Mouse (Mus musculus): ENCODE results near the gene Ndufs2. TPM values are rescaled to one million over a fixed set of nuclear protein-coding genes. Genes with fewer than 3 reads are reported as not detected.

Ndufs2 gene
- polyA plus RNA-seq, 1 experiment from 2014 or later, result 279 TPM

DNA sequence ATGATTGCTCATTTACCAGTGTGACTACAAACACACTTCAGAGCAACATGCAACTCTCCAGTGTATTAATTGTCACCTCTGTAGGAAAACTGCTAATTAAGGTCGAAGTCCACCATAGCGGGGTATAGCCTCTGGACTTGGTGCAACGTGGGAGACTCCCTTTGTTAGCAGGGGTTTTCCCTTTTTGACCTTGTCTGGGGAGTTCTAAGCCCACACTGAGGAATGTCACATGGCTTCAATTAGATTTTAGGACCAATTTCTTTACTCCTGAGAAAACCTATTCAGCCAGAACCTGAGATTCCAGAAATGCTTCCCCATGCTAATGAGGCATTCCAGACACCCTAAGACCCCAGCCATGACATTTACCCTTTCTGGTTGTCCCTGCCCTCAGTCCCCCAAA is 21.0 kb downstream of the Ndufs2 start:
- H3K36me3 ChIP-seq (replicated peaks), result peaks cover 21% of the 10 kb centered on the region
- 0 out of 2 replicates have a peak overlapping the region, but pooled peaks have one; percentile 8 for H3K4me3 ChIP-seq
- peaks cover 36% of the 10 kb centered on the region for H3K4me1 ChIP-seq
- no peaks in the 10 kb centered on the region for H3K27me3 ChIP-seq (replicated peaks; ENCODE audit: low read depth, poor library complexity, severe bottlenecking)
- 24% methylated on average over 3 of the region's 3 CpGs for WGBS
- peak overlapping the region; percentile 75 for H3K27ac ChIP-seq (replicated peaks)
- H3K9me3 ChIP-seq, result no peaks in the 10 kb centered on the region
- peak; percentile 27 for DNase-seq (ENCODE audit: low spot score)

- Histone ChIP-seq H3K4me1 (peaks cover 40% of the 10 kb centered on the region), H3K36me3 (replicated peaks) (peaks cover 17% of the 10 kb centered on the region), H3K9me3 (no peaks in the 10 kb centered on the region), H3K27me3 (replicated peaks; ENCODE audit: low read depth, poor library complexity, severe bottlenecking) (no peaks in the 10 kb centered on the region), H3K4me3 (0 out of 2 replicates have a peak overlapping the region, but pooled peaks have one; percentile 8), H3K27ac (replicated peaks) (peak overlapping the region; percentile 75)
- peak; percentile 25 for DNase-seq (ENCODE audit: low spot score)
- 34% methylated on average over 6 of the region's 6 CpGs for WGBS
Measured at GRCm38 (mm10) chr1:171229750-171230149, 21.4 kb downstream of the Ndufs2 start.

GRCm38 (mm10) chr1:171227879-171228278 is 23.3 kb downstream of the Ndufs2 start:
- no peaks in the 10 kb centered on the region for H3K27me3 ChIP-seq (replicated peaks; ENCODE audit: low read depth, poor library complexity, severe bottlenecking)
- 88% methylated on average over 1 of the region's 1 CpGs for WGBS
- no peak overlapping the region for H3K27ac ChIP-seq (replicated peaks)

GRCm38 (mm10) chr1:171226780-171227179 is 24.4 kb downstream of the Ndufs2 start:
- DNase-seq (ENCODE audit: low spot score), result no peak
- no peak overlapping the region for H3K4me3 ChIP-seq
- H3K36me3 ChIP-seq (replicated peaks), result no peaks in the 10 kb centered on the region
- H3K4me1 ChIP-seq, result peaks cover 41% of the 10 kb centered on the region
- no peak overlapping the region for H3K27ac ChIP-seq (replicated peaks)
- 48% methylated on average over 4 of the region's 4 CpGs for WGBS
- no peaks in the 10 kb centered on the region for H3K27me3 ChIP-seq (replicated peaks; ENCODE audit: low read depth, poor library complexity, severe bottlenecking)
- no peaks in the 10 kb centered on the region for H3K9me3 ChIP-seq

More at GRCm38 (mm10) chr1:171227879-171228278, 23.3 kb downstream of the Ndufs2 start:
- H3K4me3 ChIP-seq, result no peak overlapping the region
- peaks cover 39% of the 10 kb centered on the region for H3K4me1 ChIP-seq
- H3K36me3 ChIP-seq (replicated peaks), result no peaks in the 10 kb centered on the region
- H3K9me3 ChIP-seq, result no peaks in the 10 kb centered on the region
- no peak for DNase-seq (ENCODE audit: low spot score)

- 80% methylated on average over 5 of the region's 5 CpGs for WGBS
- Histone ChIP-seq H3K27ac (replicated peaks) (no peak within 1 kb of the TSS), H3K9me3 (no peaks in the 10 kb centered on the region), H3K36me3 (replicated peaks) (peaks cover 7% of the 10 kb centered on the region), H3K4me1 (peaks cover 37% of the 10 kb centered on the region), H3K4me3 (no peak within 1 kb of the TSS), H3K27me3 (replicated peaks; ENCODE audit: low read depth, poor library complexity, severe bottlenecking) (no peaks in the 10 kb centered on the region)
- no peak for DNase-seq (ENCODE audit: low spot score)
Measured at GRCm38 (mm10) chr1:171224857-171225256, 26.3 kb downstream of the Ndufs2 start, which contains the start of gene Apoa2. Apoa2 (plus strand) TSS chr1:171225054.

DNA sequence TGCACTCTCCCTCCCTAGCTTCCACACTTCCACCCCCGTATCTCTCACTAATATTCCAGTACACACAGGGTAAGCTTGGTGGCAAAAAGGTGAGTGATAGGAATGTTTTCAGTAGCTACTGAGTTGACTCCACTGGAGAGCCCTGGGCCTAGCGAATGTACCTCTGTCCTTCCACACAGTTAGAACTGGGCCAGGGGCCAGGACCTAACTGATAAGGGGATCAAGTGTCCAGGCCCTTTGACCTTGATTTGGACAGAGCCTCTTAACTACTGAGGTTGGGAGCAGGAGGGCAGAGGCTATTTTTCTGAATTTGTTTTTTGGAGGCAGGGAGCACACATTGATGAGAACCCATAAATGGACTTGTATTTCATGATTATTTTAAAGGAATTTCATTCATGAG is 27.4 kb downstream of the Ndufs2 start:
- no peaks in the 10 kb centered on the region for H3K27me3 ChIP-seq (replicated peaks; ENCODE audit: low read depth, poor library complexity, severe bottlenecking)
- DNase-seq (ENCODE audit: low spot score), result no peak
- H3K27ac ChIP-seq (replicated peaks), result no peak overlapping the region
- peaks cover 29% of the 10 kb centered on the region for H3K4me1 ChIP-seq
- no peaks in the 10 kb centered on the region for H3K9me3 ChIP-seq
- H3K36me3 ChIP-seq (replicated peaks), result peaks cover 17% of the 10 kb centered on the region
- WGBS, result 78% methylated on average over 2 of the region's 2 CpGs
- no peak overlapping the region for H3K4me3 ChIP-seq

GRCm38 (mm10) chr1:171223168-171223567 is 28.0 kb downstream of the Ndufs2 start:
- Histone ChIP-seq H3K27me3 (replicated peaks; ENCODE audit: low read depth, poor library complexity, severe bottlenecking) (no peaks in the 10 kb centered on the region), H3K4me1 (peaks cover 25% of the 10 kb centered on the region), H3K4me3 (peak overlapping the region; percentile 76), H3K27ac (replicated peaks) (peak overlapping the region; percentile 85), H3K9me3 (no peaks in the 10 kb centered on the region), H3K36me3 (replicated peaks) (peaks cover 23% of the 10 kb centered on the region)
- DNase-seq (ENCODE audit: low spot score), result no peak
- WGBS, result 83% methylated on average over 6 of the region's 6 CpGs

GRCm38 (mm10) chr1:171222238-171223155 is 28.7 kb downstream of the Ndufs2 start, which contains the start of gene Tomm40l:
Tomm40l (minus strand) TSS chr1:171222514.
- Histone ChIP-seq H3K4me1 (peaks cover 25% of the 10 kb centered on the region), H3K27me3 (replicated peaks; ENCODE audit: low read depth, poor library complexity, severe bottlenecking) (no peaks in the 10 kb centered on the region), H3K27ac (replicated peaks) (peak within 1 kb of the TSS; percentile 85), H3K4me3 (peak within 1 kb of the TSS; percentile 76), H3K9me3 (no peaks in the 10 kb centered on the region), H3K36me3 (replicated peaks) (peaks cover 23% of the 10 kb centered on the region)
- DNase-seq (ENCODE audit: low spot score), result peak; percentile 95
- WGBS, result 2% methylated on average over 28 of the region's 28 CpGs

GRCm38 (mm10) chr1:171221281-171222193 is 29.7 kb downstream of the Ndufs2 start:
- peak; percentile 31 for DNase-seq (ENCODE audit: low spot score)
- WGBS, result 8% methylated on average over 22 of the region's 22 CpGs

DNA sequence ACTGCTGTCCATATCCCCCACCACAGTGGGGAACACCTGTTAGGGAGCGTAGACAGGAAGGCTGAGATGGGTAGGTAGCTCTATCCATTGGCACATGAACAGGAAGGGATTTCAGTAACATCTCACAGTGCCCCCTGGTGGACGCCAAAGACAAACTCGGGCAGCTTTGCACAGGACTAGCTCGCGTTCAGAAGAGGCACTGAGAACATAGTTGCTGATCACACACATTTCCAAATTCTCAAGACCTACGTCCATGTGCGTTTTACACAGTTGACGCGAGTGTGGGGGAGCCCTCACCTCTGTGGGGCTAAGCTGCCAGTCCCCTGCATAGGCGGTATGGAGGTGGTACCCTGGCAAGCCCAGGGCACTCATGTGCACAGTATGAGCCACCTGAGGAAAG is 30.3 kb downstream of the Ndufs2 start:
- WGBS, result 11% methylated on average over 10 of the region's 10 CpGs
- H3K4me3 ChIP-seq, result peak overlapping the region; percentile 76
- H3K27ac ChIP-seq (replicated peaks), result no peak overlapping the region
- peak; percentile 88 for DNase-seq (ENCODE audit: low spot score)
- peaks cover 25% of the 10 kb centered on the region for H3K4me1 ChIP-seq
- H3K9me3 ChIP-seq, result no peaks in the 10 kb centered on the region
- H3K36me3 ChIP-seq (replicated peaks), result peaks cover 23% of the 10 kb centered on the region
- H3K27me3 ChIP-seq (replicated peaks; ENCODE audit: low read depth, poor library complexity, severe bottlenecking), result no peaks in the 10 kb centered on the region

More at GRCm38 (mm10) chr1:171221281-171222193, 29.7 kb downstream of the Ndufs2 start:
- Histone ChIP-seq H3K36me3 (replicated peaks) (peaks cover 23% of the 10 kb centered on the region), H3K27ac (replicated peaks) (peak overlapping the region; percentile 85), H3K4me3 (peak overlapping the region; percentile 76), H3K9me3 (no peaks in the 10 kb centered on the region), H3K27me3 (replicated peaks; ENCODE audit: low read depth, poor library complexity, severe bottlenecking) (no peaks in the 10 kb centered on the region), H3K4me1 (peaks cover 25% of the 10 kb centered on the region)

GRCm38 (mm10) chr1:171216241-171216955 is 34.8 kb downstream of the Ndufs2 start:
- Histone ChIP-seq H3K27me3 (replicated peaks; ENCODE audit: low read depth, poor library complexity, severe bottlenecking) (no peaks in the 10 kb centered on the region), H3K9me3 (no peaks in the 10 kb centered on the region), H3K4me1 (peaks cover 24% of the 10 kb centered on the region), H3K27ac (replicated peaks) (no peak overlapping the region), H3K36me3 (replicated peaks) (peaks cover 23% of the 10 kb centered on the region), H3K4me3 (no peak overlapping the region)
- WGBS, result 91% methylated on average over 18 of the region's 18 CpGs
- DNase-seq (ENCODE audit: low spot score), result no peak

Data from embryonic facial prominence, embryonic 10.5 days (tissue).